Mouse (Mus musculus): ENCODE results near the gene Lysmd4.

DNA sequence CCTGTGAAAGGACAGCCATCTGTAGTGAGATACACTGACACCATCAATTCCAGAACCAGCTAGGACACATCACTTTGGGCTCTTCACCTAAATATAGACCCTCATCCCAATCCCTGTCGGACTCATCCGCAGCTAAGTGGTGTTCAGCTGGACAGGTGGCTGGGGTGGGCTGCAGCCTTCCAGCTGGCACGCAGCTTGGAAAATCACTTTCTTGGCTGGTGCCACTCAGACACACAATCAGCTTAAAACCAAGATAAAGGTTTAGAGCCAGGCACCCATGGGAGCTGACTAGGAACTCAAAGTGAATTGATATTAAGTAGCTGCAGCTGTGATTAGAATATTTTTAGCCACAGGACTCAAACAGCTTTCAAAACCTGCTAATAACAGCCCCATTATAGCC, 7.9 kb downstream of the Lysmd4 start:
- TF ChIP-seq CTCF (IDR thresholded peaks at IDR 0.05; ENCODE audit: low read depth): no peak
- no peak for TF ChIP-seq EP300 (IDR thresholded peaks at IDR 0.05; ENCODE audit: low read depth)

All from liver, postnatal 0 days (tissue).